Mouse (Mus musculus): ENCODE data around the gene Slc30a7. TPM values are rescaled to one million over a fixed set of nuclear protein-coding genes. Genes with fewer than 3 reads are reported as not detected.
A peak's percentile ranks its signal among the peaks of the same experiment; 100 is the strongest.

Gene Slc30a7
- polyA plus RNA-seq, 1 experiment from 2014 or later = 32.9 TPM

- WGBS = 93% methylated on average over 10 of the region's 10 CpGs
- DNase-seq (ENCODE audit: low spot score) = no peak
- Histone ChIP-seq H3K4me2 (ENCODE audit: low read depth) (no peak overlapping the region), H3K36me3 (ENCODE audit: control insufficient read depth, insufficient read depth, low read length) (peaks cover 2% of the 10 kb centered on the region; the same call in 1 of the 2 replicates), H3K4me3 (ENCODE audit: low read depth, low read length) (no peak overlapping the region), H3K4me1 (ENCODE audit: control insufficient read depth, insufficient read depth, low read length) (no peaks in the 10 kb centered on the region), H3K27me3 (ENCODE audit: control insufficient read depth, insufficient read depth, low read length) (no peaks in the 10 kb centered on the region), H3K9ac (ENCODE audit: low read length) (no peak overlapping the region), H3K27ac (ENCODE audit: low read depth, low read length) (no peak overlapping the region), H3K9me3 (ENCODE audit: control insufficient read depth, low read length) (no peaks in the 10 kb centered on the region)
- no peak for ATAC-seq (ENCODE audit: insufficient read depth, low FRiP score, low TSS enrichment)
Observed at GRCm38 (mm10) chr3:115974995-115975394, 32.2 kb downstream of the Slc30a7 start.

GRCm38 (mm10) chr3:115974228-115974627, 33.0 kb downstream of the Slc30a7 start:
- Histone ChIP-seq H3K4me1 (ENCODE audit: control insufficient read depth, insufficient read depth, low read length) (no peaks in the 10 kb centered on the region), H3K4me3 (ENCODE audit: low read depth, low read length) (no peak overlapping the region), H3K9ac (ENCODE audit: low read length) (no peak overlapping the region), H3K27ac (ENCODE audit: low read depth, low read length) (no peak overlapping the region), H3K27me3 (ENCODE audit: control insufficient read depth, insufficient read depth, low read length) (no peaks in the 10 kb centered on the region), H3K9me3 (ENCODE audit: control insufficient read depth, low read length) (no peaks in the 10 kb centered on the region), H3K36me3 (ENCODE audit: control insufficient read depth, insufficient read depth, low read length) (peaks cover 2% of the 10 kb centered on the region; the same call in 1 of the 2 replicates), H3K4me2 (ENCODE audit: low read depth) (no peak overlapping the region)
- DNase-seq (ENCODE audit: low spot score) (no peak), ATAC-seq (ENCODE audit: insufficient read depth, low FRiP score, low TSS enrichment) (no peak)
- 92% methylated on average over 6 of the region's 6 CpGs for WGBS

- no peaks in the 10 kb centered on the region for H3K9me3 ChIP-seq (ENCODE audit: control insufficient read depth, low read length)
- DNase-seq (ENCODE audit: low spot score) (no peak), ATAC-seq (ENCODE audit: insufficient read depth, low FRiP score, low TSS enrichment) (no peak)
- no peak overlapping the region for H3K4me3 ChIP-seq (ENCODE audit: low read depth, low read length)
- no peaks in the 10 kb centered on the region for H3K4me1 ChIP-seq (ENCODE audit: control insufficient read depth, insufficient read depth, low read length)
- H3K36me3 ChIP-seq (ENCODE audit: control insufficient read depth, insufficient read depth, low read length) = peaks cover 2% of the 10 kb centered on the region; the same call in 1 of the 2 replicates
- no peak overlapping the region for H3K9ac ChIP-seq (ENCODE audit: low read length)
- WGBS = 93% methylated on average over 14 of the region's 14 CpGs
- H3K4me2 ChIP-seq (ENCODE audit: low read depth) = no peak overlapping the region
- no peak overlapping the region for H3K27ac ChIP-seq (ENCODE audit: low read depth, low read length)
- no peaks in the 10 kb centered on the region for H3K27me3 ChIP-seq (ENCODE audit: control insufficient read depth, insufficient read depth, low read length)
Observed at GRCm38 (mm10) chr3:115971891-115972646, 35.1 kb downstream of the Slc30a7 start.

- H3K4me2 ChIP-seq (ENCODE audit: low read depth) = no peak overlapping the region
- ATAC-seq (ENCODE audit: insufficient read depth, low FRiP score, low TSS enrichment) (no peak), DNase-seq (ENCODE audit: low spot score) (no peak)
- peaks cover 2% of the 10 kb centered on the region; the same call in 1 of the 2 replicates for H3K36me3 ChIP-seq (ENCODE audit: control insufficient read depth, insufficient read depth, low read length)
- H3K9ac ChIP-seq (ENCODE audit: low read length) = no peak overlapping the region
- no peaks in the 10 kb centered on the region for H3K27me3 ChIP-seq (ENCODE audit: control insufficient read depth, insufficient read depth, low read length)
- no peak overlapping the region for H3K4me3 ChIP-seq (ENCODE audit: low read depth, low read length)
- no peaks in the 10 kb centered on the region for H3K9me3 ChIP-seq (ENCODE audit: control insufficient read depth, low read length)
- no peaks in the 10 kb centered on the region for H3K4me1 ChIP-seq (ENCODE audit: control insufficient read depth, insufficient read depth, low read length)
- no peak overlapping the region for H3K27ac ChIP-seq (ENCODE audit: low read depth, low read length)
- 93% methylated on average over 20 of the region's 20 CpGs for WGBS
Observed at GRCm38 (mm10) chr3:115971045-115971785, 36.0 kb downstream of the Slc30a7 start.

- H3K27me3 ChIP-seq (ENCODE audit: control insufficient read depth, insufficient read depth, low read length) = no peaks in the 10 kb centered on the region
- H3K4me3 ChIP-seq (ENCODE audit: low read depth, low read length) = no peak overlapping the region
- no peak overlapping the region for H3K9ac ChIP-seq (ENCODE audit: low read length)
- no peaks in the 10 kb centered on the region for H3K4me1 ChIP-seq (ENCODE audit: control insufficient read depth, insufficient read depth, low read length)
- DNase-seq (ENCODE audit: low spot score) = no peak
- no peak; the same call in 1 of the 2 replicates for ATAC-seq (ENCODE audit: insufficient read depth, low FRiP score, low TSS enrichment)
- H3K9me3 ChIP-seq (ENCODE audit: control insufficient read depth, low read length) = no peaks in the 10 kb centered on the region
- 86% methylated on average over 10 of the region's 10 CpGs for WGBS
- 0 out of 2 replicates have a peak overlapping the region, but pooled peaks have one; percentile 10 for H3K27ac ChIP-seq (ENCODE audit: low read depth, low read length)
- H3K4me2 ChIP-seq (ENCODE audit: low read depth) = no peak overlapping the region
- H3K36me3 ChIP-seq (ENCODE audit: control insufficient read depth, insufficient read depth, low read length) = peaks cover 2% of the 10 kb centered on the region; the same call in 1 of the 2 replicates
Observed at GRCm38 (mm10) chr3:115968745-115969530, 38.3 kb downstream of the Slc30a7 start.

- no peaks in the 10 kb centered on the region for H3K36me3 ChIP-seq (ENCODE audit: control insufficient read depth, insufficient read depth, low read length)
- H3K4me3 ChIP-seq (ENCODE audit: low read depth, low read length) = no peak overlapping the region
- no peaks in the 10 kb centered on the region for H3K27me3 ChIP-seq (ENCODE audit: control insufficient read depth, insufficient read depth, low read length)
- no peak overlapping the region for H3K4me2 ChIP-seq (ENCODE audit: low read depth)
- ATAC-seq (ENCODE audit: insufficient read depth, low FRiP score, low TSS enrichment) (no peak), DNase-seq (ENCODE audit: low spot score) (no peak)
- no peak overlapping the region for H3K9ac ChIP-seq (ENCODE audit: low read length)
- H3K9me3 ChIP-seq (ENCODE audit: control insufficient read depth, low read length) = no peaks in the 10 kb centered on the region
- no peak overlapping the region for H3K27ac ChIP-seq (ENCODE audit: low read depth, low read length)
- H3K4me1 ChIP-seq (ENCODE audit: control insufficient read depth, insufficient read depth, low read length) = no peaks in the 10 kb centered on the region
- WGBS = 80% methylated on average over 5 of the region's 5 CpGs
Observed at GRCm38 (mm10) chr3:115964071-115964470, 43.1 kb downstream of the Slc30a7 start.

- ATAC-seq (ENCODE audit: insufficient read depth, low FRiP score, low TSS enrichment) = no peak
- H3K27ac ChIP-seq (ENCODE audit: low read depth, low read length) = no peak overlapping the region
- no peak overlapping the region for H3K4me3 ChIP-seq (ENCODE audit: low read depth, low read length)
- H3K9me3 ChIP-seq (ENCODE audit: control insufficient read depth, low read length) = no peaks in the 10 kb centered on the region
- no peak overlapping the region for H3K4me2 ChIP-seq (ENCODE audit: low read depth)
- 95% methylated on average over 1 of the region's 1 CpGs for WGBS
- no peaks in the 10 kb centered on the region for H3K36me3 ChIP-seq (ENCODE audit: control insufficient read depth, insufficient read depth, low read length)
- H3K9ac ChIP-seq (ENCODE audit: low read length) = no peak overlapping the region
- DNase-seq (ENCODE audit: low spot score) = no peak
- no peaks in the 10 kb centered on the region for H3K27me3 ChIP-seq (ENCODE audit: control insufficient read depth, insufficient read depth, low read length)
- no peaks in the 10 kb centered on the region for H3K4me1 ChIP-seq (ENCODE audit: control insufficient read depth, insufficient read depth, low read length)
Observed at GRCm38 (mm10) chr3:115963597-115963996, 43.6 kb downstream of the Slc30a7 start.

- Histone ChIP-seq H3K9ac (ENCODE audit: low read length) (no peak overlapping the region), H3K9me3 (ENCODE audit: control insufficient read depth, low read length) (no peaks in the 10 kb centered on the region), H3K36me3 (ENCODE audit: control insufficient read depth, insufficient read depth, low read length) (no peaks in the 10 kb centered on the region), H3K4me2 (ENCODE audit: low read depth) (no peak overlapping the region), H3K4me1 (ENCODE audit: control insufficient read depth, insufficient read depth, low read length) (no peaks in the 10 kb centered on the region), H3K27ac (ENCODE audit: low read depth, low read length) (no peak overlapping the region), H3K27me3 (ENCODE audit: control insufficient read depth, insufficient read depth, low read length) (no peaks in the 10 kb centered on the region), H3K4me3 (ENCODE audit: low read depth, low read length) (no peak overlapping the region)
- ATAC-seq (ENCODE audit: insufficient read depth, low FRiP score, low TSS enrichment) = no peak
- WGBS = 80% methylated on average over 4 of the region's 4 CpGs
- no peak for DNase-seq (ENCODE audit: low spot score)
Observed at GRCm38 (mm10) chr3:115962028-115962415, 45.2 kb downstream of the Slc30a7 start.

Data from neural tube, embryonic 11.5 days (tissue).